Mouse (Mus musculus): ENCODE results near the gene Zfp865. TPM values are rescaled to one million over a fixed set of nuclear protein-coding genes. Genes with fewer than 3 reads are reported as not detected.

Gene Zfp865
- polyA plus RNA-seq (2015; fragmentation: Nextera tagmentation; extraction: Ambion mirVana) = 5.5 and 5.7 TPM in 2 replicates

- H3K27me3 ChIP-seq (ENCODE audit: control insufficient read depth, insufficient read depth, low read depth, low read length) = no peaks in the 10 kb centered on the region
- peaks cover 20% of the 10 kb centered on the region for H3K36me3 ChIP-seq (ENCODE audit: control insufficient read depth, insufficient read depth, low read length)
- ATAC-seq (ENCODE audit: low read depth) = peak; percentile 92
- H3K4me2 ChIP-seq (ENCODE audit: low read depth, low read length) = peak within 1 kb of the TSS; percentile 57
- H3K4me3 ChIP-seq (ENCODE audit: low read length) = peak within 1 kb of the TSS; percentile 76
- under 1% methylated on average over 38 of the region's 49 CpGs for WGBS
- H3K4me1 ChIP-seq (replicated peaks; ENCODE audit: control insufficient read depth, insufficient read depth, low read length) = peaks cover 12% of the 10 kb centered on the region
- H3K9me3 ChIP-seq (ENCODE audit: control insufficient read depth, low read length) = no peaks in the 10 kb centered on the region
- peak within 1 kb of the TSS; percentile 97 for H3K27ac ChIP-seq (ENCODE audit: low read length)
- H3K9ac ChIP-seq (ENCODE audit: low read length) = peak within 1 kb of the TSS; percentile 96
Observed at GRCm38 (mm10) chr7:5020000-5020681, at the start of gene Zfp865, which contains the start of gene Ccdc106. Zfp865 (plus strand) TSS chr7:5020376. Ccdc106 (plus strand) TSS chr7:5020553.

GRCm38 (mm10) chr7:4971068-4971467, 49.1 kb upstream of the Zfp865 start, which contains the start of gene Sbk3:
Sbk3 (minus strand) TSS chr7:4971168.
- H3K27me3 ChIP-seq (ENCODE audit: control insufficient read depth, insufficient read depth, low read depth, low read length) = no peaks in the 10 kb centered on the region
- H3K4me3 ChIP-seq (ENCODE audit: low read length) = no peak within 1 kb of the TSS
- no peaks in the 10 kb centered on the region for H3K36me3 ChIP-seq (ENCODE audit: control insufficient read depth, insufficient read depth, low read length)
- H3K4me2 ChIP-seq (ENCODE audit: low read depth, low read length) = no peak within 1 kb of the TSS
- ATAC-seq (ENCODE audit: low read depth) = 0 out of 2 replicates have a peak, but pooled peaks have one; percentile 2
- WGBS = 44% methylated on average over 6 of the region's 6 CpGs
- H3K27ac ChIP-seq (ENCODE audit: low read length) = peak within 1 kb of the TSS; percentile 76
- no peaks in the 10 kb centered on the region for H3K9me3 ChIP-seq (ENCODE audit: control insufficient read depth, low read length)
- no peak within 1 kb of the TSS for H3K9ac ChIP-seq (ENCODE audit: low read length)
- peaks cover 3% of the 10 kb centered on the region; the same call in 1 of the 2 replicates for H3K4me1 ChIP-seq (replicated peaks; ENCODE audit: control insufficient read depth, insufficient read depth, low read length)

- no peak overlapping the region for H3K4me2 ChIP-seq (ENCODE audit: low read depth, low read length)
- H3K4me3 ChIP-seq (ENCODE audit: low read length) = no peak overlapping the region
- peaks cover 3% of the 10 kb centered on the region; the same call in 1 of the 2 replicates for H3K4me1 ChIP-seq (replicated peaks; ENCODE audit: control insufficient read depth, insufficient read depth, low read length)
- ATAC-seq (ENCODE audit: low read depth) = peak; percentile 90
- no peaks in the 10 kb centered on the region for H3K27me3 ChIP-seq (ENCODE audit: control insufficient read depth, insufficient read depth, low read depth, low read length)
- H3K36me3 ChIP-seq (ENCODE audit: control insufficient read depth, insufficient read depth, low read length) = no peaks in the 10 kb centered on the region
- no peaks in the 10 kb centered on the region for H3K9me3 ChIP-seq (ENCODE audit: control insufficient read depth, low read length)
- 13% methylated on average over 7 of the region's 7 CpGs for WGBS
- H3K9ac ChIP-seq (ENCODE audit: low read length) = no peak overlapping the region
- peak overlapping the region; percentile 76 for H3K27ac ChIP-seq (ENCODE audit: low read length)
Observed at GRCm38 (mm10) chr7:4971710-4972109, 48.5 kb upstream of the Zfp865 start.

GRCm38 (mm10) chr7:4972321-4973047, 47.7 kb upstream of the Zfp865 start:
- no peak overlapping the region for H3K4me2 ChIP-seq (ENCODE audit: low read depth, low read length)
- no peaks in the 10 kb centered on the region for H3K36me3 ChIP-seq (ENCODE audit: control insufficient read depth, insufficient read depth, low read length)
- ATAC-seq (ENCODE audit: low read depth) = peak; percentile 32; the same call in 1 of the 2 replicates
- WGBS = 60% methylated on average over 18 of the region's 18 CpGs
- H3K27me3 ChIP-seq (ENCODE audit: control insufficient read depth, insufficient read depth, low read depth, low read length) = no peaks in the 10 kb centered on the region
- no peak overlapping the region for H3K4me3 ChIP-seq (ENCODE audit: low read length)
- peaks cover 3% of the 10 kb centered on the region; the same call in 1 of the 2 replicates for H3K4me1 ChIP-seq (replicated peaks; ENCODE audit: control insufficient read depth, insufficient read depth, low read length)
- peak overlapping the region; percentile 76 for H3K27ac ChIP-seq (ENCODE audit: low read length)
- H3K9me3 ChIP-seq (ENCODE audit: control insufficient read depth, low read length) = no peaks in the 10 kb centered on the region
- no peak overlapping the region for H3K9ac ChIP-seq (ENCODE audit: low read length)

GRCm38 (mm10) chr7:4975455-4975854, 44.7 kb upstream of the Zfp865 start:
- WGBS = 39% methylated on average over 4 of the region's 4 CpGs
- no peaks in the 10 kb centered on the region for H3K36me3 ChIP-seq (ENCODE audit: control insufficient read depth, insufficient read depth, low read length)
- peaks cover 3% of the 10 kb centered on the region; the same call in 1 of the 2 replicates for H3K4me1 ChIP-seq (replicated peaks; ENCODE audit: control insufficient read depth, insufficient read depth, low read length)
- no peaks in the 10 kb centered on the region for H3K9me3 ChIP-seq (ENCODE audit: control insufficient read depth, low read length)
- no peaks in the 10 kb centered on the region for H3K27me3 ChIP-seq (ENCODE audit: control insufficient read depth, insufficient read depth, low read depth, low read length)
- no peak overlapping the region for H3K9ac ChIP-seq (ENCODE audit: low read length)
- ATAC-seq (ENCODE audit: low read depth) = no peak
- no peak overlapping the region for H3K4me3 ChIP-seq (ENCODE audit: low read length)
- H3K27ac ChIP-seq (ENCODE audit: low read length) = no peak overlapping the region
- no peak overlapping the region for H3K4me2 ChIP-seq (ENCODE audit: low read depth, low read length)

GRCm38 (mm10) chr7:4976832-4977231, 43.3 kb upstream of the Zfp865 start:
- H3K36me3 ChIP-seq (ENCODE audit: control insufficient read depth, insufficient read depth, low read length) = no peaks in the 10 kb centered on the region
- no peaks in the 10 kb centered on the region for H3K27me3 ChIP-seq (ENCODE audit: control insufficient read depth, insufficient read depth, low read depth, low read length)
- no peak for ATAC-seq (ENCODE audit: low read depth)
- H3K4me3 ChIP-seq (ENCODE audit: low read length) = no peak overlapping the region
- no peaks in the 10 kb centered on the region for H3K9me3 ChIP-seq (ENCODE audit: control insufficient read depth, low read length)
- no peak overlapping the region for H3K9ac ChIP-seq (ENCODE audit: low read length)
- 89% methylated on average over 7 of the region's 7 CpGs for WGBS
- H3K4me2 ChIP-seq (ENCODE audit: low read depth, low read length) = no peak overlapping the region
- H3K4me1 ChIP-seq (replicated peaks; ENCODE audit: control insufficient read depth, insufficient read depth, low read length) = peaks cover 3% of the 10 kb centered on the region; the same call in 1 of the 2 replicates
- no peak overlapping the region for H3K27ac ChIP-seq (ENCODE audit: low read length)

- ATAC-seq (ENCODE audit: low read depth) = 0 out of 2 replicates have a peak, but pooled peaks have one; percentile 45
- no peaks in the 10 kb centered on the region for H3K27me3 ChIP-seq (ENCODE audit: control insufficient read depth, insufficient read depth, low read depth, low read length)
- H3K4me1 ChIP-seq (replicated peaks; ENCODE audit: control insufficient read depth, insufficient read depth, low read length) = no peaks in the 10 kb centered on the region
- no peak overlapping the region for H3K4me3 ChIP-seq (ENCODE audit: low read length)
- H3K9me3 ChIP-seq (ENCODE audit: control insufficient read depth, low read length) = no peaks in the 10 kb centered on the region
- H3K9ac ChIP-seq (ENCODE audit: low read length) = no peak overlapping the region
- peaks cover 13% of the 10 kb centered on the region for H3K36me3 ChIP-seq (ENCODE audit: control insufficient read depth, insufficient read depth, low read length)
- WGBS = 17% methylated on average over 2 of the region's 2 CpGs
- H3K4me2 ChIP-seq (ENCODE audit: low read depth, low read length) = no peak overlapping the region
- no peak overlapping the region for H3K27ac ChIP-seq (ENCODE audit: low read length)
Observed at GRCm38 (mm10) chr7:4988250-4988649, 31.9 kb upstream of the Zfp865 start.

- Histone ChIP-seq H3K27me3 (ENCODE audit: control insufficient read depth, insufficient read depth, low read depth, low read length) (no peaks in the 10 kb centered on the region; the same call in 1 of the 2 replicates), H3K9me3 (ENCODE audit: control insufficient read depth, low read length) (0 out of 2 replicates have a peak, but pooled peaks cover 2% of the 10 kb centered on the region), H3K9ac (ENCODE audit: low read length) (no peak overlapping the region), H3K4me2 (ENCODE audit: low read depth, low read length) (no peak overlapping the region), H3K27ac (ENCODE audit: low read length) (no peak overlapping the region), H3K36me3 (ENCODE audit: control insufficient read depth, insufficient read depth, low read length) (peaks cover 21% of the 10 kb centered on the region), H3K4me3 (ENCODE audit: low read length) (no peak overlapping the region), H3K4me1 (replicated peaks; ENCODE audit: control insufficient read depth, insufficient read depth, low read length) (peaks cover 16% of the 10 kb centered on the region; the same call in 1 of the 2 replicates)
- no peak for ATAC-seq (ENCODE audit: low read depth)
- 56% methylated on average over 55 of the region's 55 CpGs for WGBS
Observed at GRCm38 (mm10) chr7:4993347-4993998, 26.7 kb upstream of the Zfp865 start.
